Mouse (Mus musculus) midbrain, embryonic 11.5 days (tissue): Measurements from ENCODE around the gene Ror2. TPM values are rescaled to one million over a fixed set of nuclear protein-coding genes. Genes with fewer than 3 reads are reported as not detected.
"Not testable (repeated sequence)": the region's sequence is repeated elsewhere in the genome, so short reads cannot be mapped to it uniquely, and the experiment has no call there.

ENCODE experiments used
- ATAC-seq: fragments of 200-750 bp; cut with Nextera tagmentation; 2 replicates; pipeline ENCODE4 v1.8.0; 2017; ENCODE audit warnings: moderate TSS enrichment, moderate library complexity; ENCODE audit not compliant: low FRiP score
- DNase-seq: peaks from one replicate; pipeline ENCODE4 v3.0.0; 2015; ENCODE audit warnings: low spot score; ENCODE audit errors: missing footprints
- H3K27ac ChIP-seq: fragments of 300-500 bp; sonication (generic); 2 replicates; pipeline ENCODE4 v1.5.1; 2014; ENCODE audit warnings: low read depth, low read length
- H3K27me3 ChIP-seq: fragments of 300-500 bp; sonication (generic); 2 replicates; pipeline ENCODE4 v1.6.1; 2014; ENCODE audit warnings: mild to moderate bottlenecking, low read length, moderate library complexity, mixed read lengths; ENCODE audit not compliant: control insufficient read depth, insufficient read depth
- H3K36me3 ChIP-seq: fragments of 300-500 bp; sonication (generic); 2 replicates; pipeline ENCODE4 v1.6.1; 2014; ENCODE audit warnings: mild to moderate bottlenecking, low read length, moderate library complexity, mixed read lengths; ENCODE audit not compliant: control insufficient read depth, insufficient read depth
- H3K4me1 ChIP-seq: fragments of 300-500 bp; sonication (generic); 2 replicates; pipeline ENCODE4 v1.6.1; 2014; ENCODE audit warnings: low read length; ENCODE audit not compliant: control insufficient read depth, insufficient read depth
- H3K4me2 ChIP-seq: fragments of 300-500 bp; sonication (generic); 2 replicates; pipeline ENCODE4 v1.6.1; 2014; ENCODE audit warnings: mild to moderate bottlenecking, moderate library complexity
- H3K4me3 ChIP-seq: fragments of 300-500 bp; sonication (generic); 2 replicates; pipeline ENCODE4 v1.5.1; 2014; ENCODE audit warnings: low read depth, low read length
- H3K9ac ChIP-seq: fragments of 300-500 bp; sonication (generic); 2 replicates; pipeline ENCODE4 v1.6.1; 2014; ENCODE audit warnings: low read length
- H3K9me3 ChIP-seq: fragments of 300-500 bp; sonication (generic); 2 replicates; pipeline ENCODE4 v1.6.1; 2016; ENCODE audit warnings: low read length; ENCODE audit not compliant: control insufficient read depth
- WGBS: fragments of 180-500 bp; shearing (Covaris S2); extraction: QIAGEN DNeasy Blood & Tissue Kit; methylation state at CpG from one replicate; pipeline ENCODE4 v1.1.7; 2014; 5-methylcytosine and 5-hydroxymethylcytosine counted together
- polyA plus RNA-seq: library from polyadenylated mRNA; unstranded; fragments of >200 nt; fragmentation: Nextera tagmentation; extraction: Ambion mirVana; gene quantifications from 2 replicates; pipeline ENCODE4 v1.2.1, GENCODE M21; 2014

Gene Ror2
- 3.4 and 4.8 TPM in 2 replicates for polyA plus RNA-seq

DNA sequence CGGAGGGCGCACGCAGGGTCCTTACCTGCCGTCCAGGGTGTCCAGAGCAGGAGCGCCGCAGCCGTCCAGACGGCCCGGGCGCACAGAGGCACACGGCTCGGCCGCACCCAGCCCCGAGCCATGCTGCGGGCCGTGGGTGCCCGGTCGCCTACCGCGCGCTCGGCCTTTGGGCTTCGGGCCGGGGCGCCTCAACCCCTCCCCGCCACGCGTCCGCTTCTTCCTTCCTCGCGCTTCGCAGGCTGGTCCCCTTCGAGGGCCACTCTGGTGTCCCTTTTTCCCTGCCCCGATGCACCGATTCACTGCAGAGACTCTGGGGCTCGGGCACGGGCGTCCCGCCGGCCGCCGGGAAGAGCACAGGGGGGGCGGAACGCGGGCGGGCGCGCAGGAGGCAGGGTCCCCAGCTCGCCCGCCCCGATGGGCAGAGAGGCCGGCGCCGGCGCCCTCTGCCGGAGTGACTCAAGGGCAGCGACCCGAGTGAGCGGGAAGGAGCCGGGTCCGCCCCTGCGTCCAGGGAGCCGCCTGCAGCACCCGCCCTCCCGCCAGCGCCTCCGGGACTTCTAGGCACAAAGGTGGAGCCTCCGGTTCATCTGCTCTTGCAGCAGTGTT, at the start of gene Ror2:
Gene Ror2, minus strand, starts transcription at position 369 of the 606 bp plus-strand sequence.
- H3K9me3 ChIP-seq: no peaks in the 10 kb centered on the region
- H3K9ac ChIP-seq: peak within 1 kb of the TSS; percentile 62
- peaks cover 3% of the 10 kb centered on the region; the same call in 1 of the 2 replicates for H3K4me1 ChIP-seq
- ATAC-seq: peak; percentile 78
- H3K27me3 ChIP-seq: peaks cover 22% of the 10 kb centered on the region
- no peak for DNase-seq
- under 1% methylated on average over 55 of the region's 68 CpGs for WGBS
- peak within 1 kb of the TSS; percentile 45 for H3K4me3 ChIP-seq
- no peak within 1 kb of the TSS for H3K27ac ChIP-seq
- peak within 1 kb of the TSS; percentile 66 for H3K4me2 ChIP-seq
- no peaks in the 10 kb centered on the region for H3K36me3 ChIP-seq

DNA sequence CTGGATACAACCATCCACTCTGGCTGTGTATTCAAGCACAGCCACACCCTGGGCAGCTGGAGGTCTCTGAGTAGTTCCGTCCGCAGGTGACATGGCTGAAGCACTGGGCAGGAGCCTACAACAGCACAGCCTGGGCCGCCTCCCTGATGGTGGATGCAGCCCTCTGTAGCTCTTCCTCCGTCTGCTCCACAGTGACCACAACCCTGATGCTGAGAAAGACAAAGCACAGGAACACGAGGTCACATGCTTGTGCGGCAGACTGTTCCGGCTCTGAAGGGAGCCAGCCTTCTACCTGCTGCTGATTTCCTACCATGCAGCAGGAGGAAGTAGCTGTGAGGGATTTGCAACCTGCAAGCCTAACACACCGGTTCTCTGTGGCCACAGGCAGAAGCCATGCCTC, 47.8 kb upstream of the Ror2 start:
- H3K9ac ChIP-seq: no peak overlapping the region
- H3K9me3 ChIP-seq: no peaks in the 10 kb centered on the region
- no peak for ATAC-seq
- WGBS: 89% methylated on average over 8 of the region's 8 CpGs
- no peak for DNase-seq
- no peaks in the 10 kb centered on the region for H3K4me1 ChIP-seq
- H3K36me3 ChIP-seq: peaks cover 10% of the 10 kb centered on the region
- no peak overlapping the region for H3K4me2 ChIP-seq
- H3K27me3 ChIP-seq: no peaks in the 10 kb centered on the region
- no peak overlapping the region for H3K4me3 ChIP-seq
- H3K27ac ChIP-seq: no peak overlapping the region

DNA sequence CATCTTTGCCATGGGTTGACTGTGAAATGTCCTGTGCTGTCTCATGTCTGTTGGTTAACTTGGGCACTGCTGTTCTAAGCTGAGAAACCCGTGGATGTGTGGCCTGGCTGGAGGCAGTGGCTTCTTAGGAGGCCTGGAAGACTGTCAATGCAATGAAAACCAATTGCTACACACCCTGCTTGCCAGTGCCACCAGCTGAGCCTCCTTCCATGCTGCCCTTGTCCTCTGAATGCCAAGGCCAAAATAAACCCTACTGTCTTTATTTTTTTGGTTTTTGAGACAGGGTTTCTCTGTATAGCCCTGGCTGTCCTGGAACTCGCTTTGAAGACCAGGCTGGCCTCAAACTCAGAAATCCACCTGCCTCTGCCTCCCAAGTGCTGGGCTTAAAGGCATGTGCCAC, 44.3 kb upstream of the Ror2 start:
- ATAC-seq: no peak
- Histone ChIP-seq H3K36me3 (peaks cover 6% of the 10 kb centered on the region), H3K4me1 (no peaks in the 10 kb centered on the region), H3K4me3 (no peak overlapping the region), H3K9ac (no peak overlapping the region), H3K9me3 (no peaks in the 10 kb centered on the region), H3K27ac (no peak overlapping the region), H3K4me2 (no peak overlapping the region), H3K27me3 (no peaks in the 10 kb centered on the region)
- WGBS: 85% methylated on average over 2 of the region's 2 CpGs
- no peak for DNase-seq

DNA sequence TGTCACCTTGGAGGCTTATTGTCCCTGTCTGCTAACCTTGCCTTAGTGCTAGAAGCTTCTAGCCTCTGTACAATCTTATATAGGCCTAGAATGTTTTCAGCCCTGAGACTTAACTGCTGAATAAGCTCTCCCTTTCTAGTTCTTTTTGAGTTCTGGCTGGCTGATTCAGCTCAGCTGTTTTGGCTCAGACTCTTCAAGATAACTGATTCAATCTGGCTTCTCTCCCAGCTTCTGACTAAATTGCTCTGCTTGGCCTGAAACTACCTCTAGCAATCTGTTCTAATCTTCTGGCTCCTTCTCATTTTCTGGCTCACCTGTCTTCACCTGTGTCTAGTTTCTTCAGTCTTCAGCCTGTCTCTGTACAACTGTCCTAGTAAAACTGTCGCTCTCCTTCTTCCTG, 39.6 kb upstream of the Ror2 start:
- H3K4me2 ChIP-seq: no peak overlapping the region
- no peak for DNase-seq
- H3K9ac ChIP-seq: no peak overlapping the region
- no peak overlapping the region for H3K27ac ChIP-seq
- no peak overlapping the region for H3K4me3 ChIP-seq
- no peaks in the 10 kb centered on the region for H3K4me1 ChIP-seq
- 95% methylated on average over 1 of the region's 1 CpGs for WGBS
- no peaks in the 10 kb centered on the region for H3K9me3 ChIP-seq
- no peak for ATAC-seq
- H3K36me3 ChIP-seq: no peaks in the 10 kb centered on the region
- no peaks in the 10 kb centered on the region for H3K27me3 ChIP-seq

DNA sequence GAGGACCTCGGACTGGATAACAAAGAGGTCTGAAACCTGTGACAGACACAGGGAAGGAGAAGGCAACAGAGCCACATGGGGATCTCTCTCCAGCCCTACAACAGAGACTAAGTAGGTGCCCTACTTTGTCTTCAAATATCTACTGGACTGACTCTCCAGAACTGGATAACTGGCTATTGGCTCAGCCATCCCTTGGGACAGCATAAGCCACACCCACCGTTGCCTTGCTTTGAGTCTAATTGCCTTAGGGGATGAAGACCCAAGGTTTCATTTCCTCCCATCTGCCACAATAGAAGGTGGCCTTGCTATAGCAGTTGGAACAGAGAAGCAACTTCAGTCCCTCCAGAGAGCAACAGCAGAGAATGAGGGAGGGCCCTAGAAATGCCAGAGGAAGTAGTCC, 37.7 kb upstream of the Ror2 start:
- no peak for ATAC-seq

DNA sequence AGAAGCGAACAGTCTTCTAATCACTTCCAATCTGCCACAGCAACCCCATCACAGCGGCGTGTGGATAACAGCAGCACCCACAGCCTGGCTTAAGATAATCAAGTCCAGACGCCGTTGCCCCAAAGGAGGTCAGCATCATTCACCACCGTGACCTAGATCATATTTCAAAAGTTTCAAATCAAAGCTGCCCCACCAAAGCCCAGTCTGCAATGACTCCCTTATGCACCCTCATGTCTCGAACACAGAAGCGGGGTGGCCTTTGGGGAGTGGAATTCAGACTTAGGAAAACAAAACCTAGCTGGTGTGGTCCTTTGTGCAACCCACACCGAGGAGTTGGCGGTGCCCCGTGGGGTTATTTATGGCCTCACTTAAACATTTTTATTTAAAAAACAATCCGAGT, 35.0 kb upstream of the Ror2 start:
- no peak overlapping the region for H3K27ac ChIP-seq
- no peak for DNase-seq
- WGBS: 74% methylated on average over 12 of the region's 12 CpGs

More for the DNA sequence above, 37.7 kb upstream of the Ror2 start:
- Histone ChIP-seq H3K4me1 (no peaks in the 10 kb centered on the region), H3K27me3 (no peaks in the 10 kb centered on the region), H3K4me3 (no peak overlapping the region), H3K9ac (no peak overlapping the region), H3K36me3 (no peaks in the 10 kb centered on the region), H3K9me3 (no peaks in the 10 kb centered on the region), H3K4me2 (no peak overlapping the region), H3K27ac (no peak overlapping the region)
- WGBS: 91% methylated on average over 2 of the region's 2 CpGs
- peak; percentile 70 for DNase-seq

DNA sequence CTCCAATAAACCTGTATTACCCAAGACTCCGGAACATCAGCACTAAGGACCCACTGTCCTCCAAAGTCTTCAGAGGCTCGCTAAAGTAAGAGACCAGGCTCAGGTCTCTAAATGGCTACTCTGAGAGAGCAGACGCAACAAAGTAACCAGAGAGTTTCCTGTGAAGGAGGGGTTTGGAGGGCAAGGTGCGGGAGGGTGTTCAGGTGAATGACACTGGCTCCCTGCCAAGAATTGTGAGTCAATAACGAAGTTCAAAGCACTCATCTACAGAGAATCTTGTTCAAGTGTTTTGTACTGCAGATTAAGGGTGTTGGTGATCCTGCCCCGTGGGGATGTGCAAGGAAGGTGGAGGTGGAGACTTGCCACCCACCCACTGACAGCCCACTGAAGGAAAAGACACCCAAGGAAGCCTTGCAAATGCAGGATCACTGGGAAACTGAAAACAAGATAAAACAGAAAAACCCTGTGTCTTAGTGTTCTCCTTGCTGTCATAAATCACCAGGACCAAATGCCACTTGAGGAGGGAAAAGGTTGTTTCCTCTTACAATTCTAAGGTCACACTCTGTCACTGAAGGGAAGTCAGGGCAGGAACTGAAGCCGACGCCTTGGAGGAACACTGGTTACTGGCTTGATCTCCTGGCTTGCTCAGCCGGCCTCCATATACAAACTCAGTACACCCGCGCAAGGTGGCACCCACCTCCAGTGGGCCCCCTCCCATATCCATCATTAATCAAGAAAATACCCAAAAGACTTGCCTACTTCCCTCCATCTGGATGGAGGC, 30.8 kb upstream of the Ror2 start:
- Histone ChIP-seq H3K4me3 (no peak overlapping the region), H3K27ac (no peak overlapping the region), H3K36me3 (no peaks in the 10 kb centered on the region), H3K27me3 (no peaks in the 10 kb centered on the region), H3K9me3 (no peaks in the 10 kb centered on the region), H3K9ac (no peak overlapping the region), H3K4me1 (no peaks in the 10 kb centered on the region), H3K4me2 (no peak overlapping the region)
- 78% methylated on average over 11 of the region's 11 CpGs for WGBS
- DNase-seq: peak; percentile 12
- ATAC-seq: no peak

More for the DNA sequence above, 35.0 kb upstream of the Ror2 start:
- Histone ChIP-seq H3K9ac (no peak overlapping the region), H3K9me3 (no peaks in the 10 kb centered on the region), H3K4me3 (no peak overlapping the region), H3K4me1 (no peaks in the 10 kb centered on the region), H3K4me2 (no peak overlapping the region), H3K36me3 (no peaks in the 10 kb centered on the region), H3K27me3 (no peaks in the 10 kb centered on the region)
- ATAC-seq: no peak

DNA sequence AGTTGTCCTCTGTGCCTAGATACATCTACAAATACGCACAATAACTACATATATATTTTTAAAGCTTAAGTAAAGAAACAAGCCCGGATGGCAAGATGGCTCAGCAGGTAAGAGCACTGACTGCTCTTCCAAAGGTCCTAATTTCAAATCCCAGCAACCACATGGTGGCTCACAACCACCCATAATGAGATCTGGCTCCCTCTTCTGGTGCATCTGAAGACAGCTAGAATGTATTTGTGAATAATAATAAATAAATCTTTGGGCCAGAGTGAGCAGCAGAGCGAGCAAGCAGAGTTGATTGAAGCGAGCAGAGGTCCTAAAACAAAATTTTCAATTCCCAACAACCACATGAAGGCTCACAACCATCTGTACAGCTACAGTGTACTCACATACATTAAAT, 29.8 kb upstream of the Ror2 start:
- not testable (repeated sequence) for H3K4me3 ChIP-seq, H3K9me3 ChIP-seq, H3K27ac ChIP-seq, H3K9ac ChIP-seq, H3K36me3 ChIP-seq, ATAC-seq, H3K4me1 ChIP-seq, H3K4me2 ChIP-seq, H3K27me3 ChIP-seq
- peak; percentile 44 for DNase-seq
- WGBS: 67% methylated on average over 4 of the region's 4 CpGs

DNA sequence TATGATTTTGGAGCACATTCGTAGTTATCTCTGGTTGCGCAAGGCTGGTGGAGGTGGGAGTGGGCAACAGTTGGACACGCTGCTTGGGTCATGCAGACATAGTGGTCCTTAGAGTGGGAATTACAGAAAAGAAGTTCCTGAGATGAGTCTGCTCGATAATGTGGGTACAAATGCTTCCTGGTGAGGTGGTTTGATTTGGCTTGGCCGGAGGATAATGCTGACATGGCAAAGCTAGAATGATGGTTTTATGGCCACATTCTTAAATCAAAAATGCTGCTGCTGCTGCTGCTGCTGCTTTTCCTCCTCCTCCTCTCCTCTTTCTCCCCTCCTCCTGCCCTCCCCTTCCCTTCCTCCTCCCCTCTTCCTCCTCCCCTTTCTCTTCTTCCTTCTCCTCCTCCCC, 24.5 kb upstream of the Ror2 start:
- no peaks in the 10 kb centered on the region for H3K27me3 ChIP-seq
- H3K9ac ChIP-seq: no peak overlapping the region; the same call in 1 of the 2 replicates
- 89% methylated on average over 5 of the region's 5 CpGs for WGBS
- no peaks in the 10 kb centered on the region for H3K36me3 ChIP-seq
- DNase-seq (peak; percentile 87), ATAC-seq (no peak)
- H3K27ac ChIP-seq: no peak overlapping the region
- H3K9me3 ChIP-seq: no peaks in the 10 kb centered on the region
- no peak overlapping the region for H3K4me3 ChIP-seq
- no peak overlapping the region; the same call in 1 of the 2 replicates for H3K4me2 ChIP-seq
- H3K4me1 ChIP-seq: 0 out of 2 replicates have a peak, but pooled peaks cover 4% of the 10 kb centered on the region
